Mouse (Mus musculus): Measurements from ENCODE around the gene Tcap. TPM values are rescaled to one million over a fixed set of nuclear protein-coding genes. Genes with fewer than 3 reads are reported as not detected.
"Not testable (repeated sequence)": the region's sequence is repeated elsewhere in the genome, so short reads cannot be mapped to it uniquely, and the experiment has no call there.

The Tcap gene
- polyA plus RNA-seq, 1 experiment from 2014 or later = 0.40 TPM

GRCm38 (mm10) chr11:98374266-98374665 is 9.3 kb upstream of the Tcap start:
- WGBS = 84% methylated on average over 8 of the region's 8 CpGs
- H3K27me3 ChIP-seq (ENCODE audit: low read depth, poor library complexity, severe bottlenecking) = no peaks in the 10 kb centered on the region
- no peaks in the 10 kb centered on the region for H3K9me3 ChIP-seq (replicated peaks)
- H3K4me3 ChIP-seq = no peak overlapping the region
- peaks cover 14% of the 10 kb centered on the region for H3K4me1 ChIP-seq
- H3K27ac ChIP-seq = no peak overlapping the region
- no peak for DNase-seq (ENCODE audit: low spot score)
- H3K36me3 ChIP-seq = peaks cover 61% of the 10 kb centered on the region

DNA sequence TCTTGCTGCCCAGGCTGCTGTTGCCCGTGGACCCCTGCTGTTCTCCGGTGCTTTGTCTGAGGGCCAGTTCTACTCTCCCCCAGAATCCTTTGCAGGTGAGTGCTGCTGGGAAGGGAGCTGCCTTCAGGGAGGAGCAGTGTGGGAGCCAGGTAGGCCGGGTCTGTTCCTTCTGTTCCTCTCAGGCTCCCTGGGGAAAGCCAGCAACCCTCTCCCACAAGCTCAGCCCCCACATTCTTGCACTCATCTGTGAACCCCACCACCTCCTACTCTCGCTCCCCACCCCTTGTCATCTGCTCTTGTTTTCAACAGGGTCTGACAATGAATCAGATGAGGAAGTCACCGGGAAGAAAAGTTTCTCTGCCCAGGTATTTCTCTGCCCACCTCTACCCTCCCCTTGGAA is 6.9 kb upstream of the Tcap start:
- H3K9me3 ChIP-seq (replicated peaks) = no peaks in the 10 kb centered on the region
- H3K27ac ChIP-seq = no peak overlapping the region
- peaks cover 86% of the 10 kb centered on the region for H3K36me3 ChIP-seq
- no peaks in the 10 kb centered on the region for H3K27me3 ChIP-seq (ENCODE audit: low read depth, poor library complexity, severe bottlenecking)
- no peak for DNase-seq (ENCODE audit: low spot score)
- WGBS = 74% methylated on average over 5 of the region's 5 CpGs
- no peak overlapping the region for H3K4me3 ChIP-seq
- peaks cover 4% of the 10 kb centered on the region for H3K4me1 ChIP-seq

GRCm38 (mm10) chr11:98377787-98378186 is 5.8 kb upstream of the Tcap start:
- H3K36me3 ChIP-seq = peaks cover 87% of the 10 kb centered on the region
- H3K9me3 ChIP-seq (replicated peaks) = no peaks in the 10 kb centered on the region
- no peaks in the 10 kb centered on the region for H3K4me1 ChIP-seq
- no peak overlapping the region for H3K27ac ChIP-seq
- no peaks in the 10 kb centered on the region for H3K27me3 ChIP-seq (ENCODE audit: low read depth, poor library complexity, severe bottlenecking)
- WGBS = 83% methylated on average over 11 of the region's 11 CpGs
- DNase-seq (ENCODE audit: low spot score) = no peak
- no peak overlapping the region for H3K4me3 ChIP-seq

- WGBS = 92% methylated on average over 7 of the region's 7 CpGs
- H3K27ac ChIP-seq = no peak overlapping the region
- DNase-seq (ENCODE audit: low spot score) = no peak
- peaks cover 75% of the 10 kb centered on the region for H3K36me3 ChIP-seq
- H3K4me3 ChIP-seq = no peak overlapping the region
- H3K27me3 ChIP-seq (ENCODE audit: low read depth, poor library complexity, severe bottlenecking) = peaks cover 15% of the 10 kb centered on the region
- H3K4me1 ChIP-seq = no peaks in the 10 kb centered on the region
- H3K9me3 ChIP-seq (replicated peaks) = no peaks in the 10 kb centered on the region
Measured at GRCm38 (mm10) chr11:98379379-98379778, 4.2 kb upstream of the Tcap start.

- Histone ChIP-seq H3K9me3 (replicated peaks) (no peaks in the 10 kb centered on the region), H3K36me3 (peaks cover 68% of the 10 kb centered on the region), H3K4me1 (no peaks in the 10 kb centered on the region), H3K27ac (no peak overlapping the region), H3K27me3 (ENCODE audit: low read depth, poor library complexity, severe bottlenecking) (peaks cover 22% of the 10 kb centered on the region), H3K4me3 (no peak overlapping the region)
- DNase-seq (ENCODE audit: low spot score) = no peak
- WGBS = 87% methylated on average over 6 of the region's 6 CpGs
Measured at GRCm38 (mm10) chr11:98380106-98380505, 3.5 kb upstream of the Tcap start.

DNA sequence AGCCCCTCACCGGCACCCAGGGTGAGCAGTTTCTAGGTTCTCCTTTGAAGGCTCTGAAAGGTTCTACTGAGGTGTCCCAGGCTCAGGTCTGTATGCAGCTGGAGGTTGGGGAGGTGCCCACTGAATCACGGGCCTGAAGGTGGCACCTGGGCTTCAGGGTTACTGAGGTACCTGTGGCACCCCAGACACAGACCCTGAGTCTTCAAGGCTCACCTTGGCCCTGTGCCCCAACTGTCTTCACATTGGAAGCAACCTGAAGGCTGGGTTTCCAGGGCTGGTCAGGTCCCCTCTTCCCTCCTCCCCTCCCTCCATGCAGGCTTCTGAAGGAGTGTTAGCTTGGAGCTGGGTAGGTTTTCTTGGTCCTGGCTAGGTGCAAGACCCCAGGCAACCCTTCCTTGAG is 2.0 kb upstream of the Tcap start:
- 86% methylated on average over 2 of the region's 2 CpGs for WGBS
- Histone ChIP-seq H3K4me1 (peaks cover 5% of the 10 kb centered on the region), H3K27ac (no peak overlapping the region), H3K36me3 (peaks cover 52% of the 10 kb centered on the region), H3K4me3 (no peak overlapping the region), H3K9me3 (replicated peaks) (no peaks in the 10 kb centered on the region), H3K27me3 (ENCODE audit: low read depth, poor library complexity, severe bottlenecking) (peaks cover 38% of the 10 kb centered on the region)
- no peak for DNase-seq (ENCODE audit: low spot score)

DNA sequence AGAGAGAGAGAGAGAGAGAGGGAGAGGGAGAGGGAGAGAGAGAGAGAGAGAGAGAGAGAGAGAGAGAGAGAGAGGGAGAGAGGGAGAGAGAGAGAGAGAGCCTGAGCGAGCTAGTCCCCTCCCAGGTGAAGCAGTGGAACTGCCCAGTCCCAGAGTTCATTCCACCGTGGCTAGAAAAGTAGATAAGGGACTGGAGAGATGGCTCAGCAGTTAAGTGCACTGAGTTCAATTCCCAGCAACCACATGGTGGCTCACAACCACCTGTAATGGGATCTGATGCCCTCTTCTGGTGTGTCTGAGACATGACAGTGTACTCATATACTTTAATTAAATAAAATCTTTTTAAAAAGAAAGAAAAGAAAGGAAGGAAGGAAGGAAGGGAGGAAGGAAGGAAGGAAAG is 1.2 kb upstream of the Tcap start:
- not testable (repeated sequence) for DNase-seq (ENCODE audit: low spot score); H3K4me1 ChIP-seq; H3K27ac ChIP-seq; H3K9me3 ChIP-seq (replicated peaks); H3K4me3 ChIP-seq
- Histone ChIP-seq H3K27me3 (ENCODE audit: low read depth, poor library complexity, severe bottlenecking) (peaks cover 45% of the 10 kb centered on the region), H3K36me3 (peaks cover 45% of the 10 kb centered on the region)
- WGBS = 49% methylated on average over 2 of the region's 2 CpGs

DNA sequence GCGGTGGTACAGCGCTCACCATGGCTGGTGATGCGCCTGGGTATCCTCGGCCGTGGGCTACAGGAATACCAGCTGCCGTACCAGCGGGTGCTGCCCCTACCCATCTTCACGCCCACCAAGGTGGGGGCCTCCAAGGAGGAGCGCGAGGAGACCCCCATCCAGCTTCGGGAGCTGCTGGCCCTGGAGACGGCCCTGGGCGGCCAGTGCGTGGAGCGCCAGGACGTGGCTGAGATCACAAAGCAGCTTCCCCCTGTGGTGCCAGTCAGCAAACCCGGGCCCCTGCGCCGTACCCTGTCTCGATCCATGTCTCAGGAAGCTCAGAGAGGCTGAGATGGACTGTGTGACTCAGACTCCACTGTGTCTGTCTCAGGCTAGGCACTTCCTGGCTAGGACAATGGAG is 605 bp downstream of the Tcap start:
- Histone ChIP-seq H3K27ac (no peak overlapping the region), H3K4me1 (peaks cover 12% of the 10 kb centered on the region)
- 67% methylated on average over 20 of the region's 20 CpGs for WGBS

DNA sequence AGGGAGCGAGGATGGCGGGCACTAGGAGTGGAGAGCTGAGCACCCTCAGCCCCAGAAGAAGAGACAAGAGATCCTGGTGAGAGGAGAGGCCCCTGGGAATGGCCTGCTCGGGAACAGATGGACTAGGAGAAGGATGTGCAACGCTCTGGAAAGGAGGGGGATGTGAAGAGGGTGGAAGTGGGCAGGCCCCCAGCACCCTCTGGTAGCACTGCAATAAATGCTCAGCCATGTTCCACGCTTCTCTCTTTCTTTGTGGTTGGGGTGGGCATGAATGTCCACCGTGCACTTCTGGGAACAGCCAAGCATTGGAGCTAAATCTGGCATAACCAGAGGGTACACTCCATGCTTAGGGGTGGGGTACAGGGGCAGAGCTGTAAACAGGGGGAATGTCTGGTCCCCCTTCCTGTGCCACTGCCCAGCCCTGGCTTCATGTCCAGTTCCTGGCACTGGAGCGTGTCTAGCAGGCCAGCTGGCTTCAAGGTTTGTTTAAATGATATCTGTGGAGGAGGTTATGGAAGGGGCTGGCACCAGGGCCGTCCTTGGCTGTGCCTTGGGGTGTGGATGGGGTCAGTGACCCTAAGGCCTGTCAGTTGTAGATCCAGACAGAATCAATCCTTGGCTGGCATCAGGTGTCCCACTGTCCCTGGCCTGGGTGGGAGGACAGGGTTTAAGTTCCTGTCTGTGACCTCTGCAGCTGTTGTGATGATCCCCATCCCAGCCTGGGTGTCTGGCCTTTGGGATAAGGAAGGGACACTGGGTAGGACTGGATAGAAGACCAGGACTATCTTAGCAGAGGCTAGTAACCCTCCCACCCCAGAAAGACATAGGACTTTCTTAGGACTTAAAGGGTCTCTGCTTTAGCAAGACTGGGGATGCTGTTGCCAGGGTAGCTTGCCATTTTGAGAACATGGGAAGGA is 1.4 kb downstream of the Tcap start:
- no peaks in the 10 kb centered on the region for H3K9me3 ChIP-seq (replicated peaks)
- H3K4me3 ChIP-seq = no peak overlapping the region
- DNase-seq (ENCODE audit: low spot score) = no peak
- H3K4me1 ChIP-seq = peaks cover 12% of the 10 kb centered on the region
- no peak overlapping the region for H3K27ac ChIP-seq
- 66% methylated on average over 8 of the region's 8 CpGs for WGBS
- peaks cover 71% of the 10 kb centered on the region for H3K27me3 ChIP-seq (ENCODE audit: low read depth, poor library complexity, severe bottlenecking)
- peaks cover 19% of the 10 kb centered on the region for H3K36me3 ChIP-seq

More for the DNA sequence above, 605 bp downstream of the Tcap start:
- Histone ChIP-seq H3K36me3 (peaks cover 27% of the 10 kb centered on the region), H3K9me3 (replicated peaks) (no peaks in the 10 kb centered on the region), H3K4me3 (no peak overlapping the region), H3K27me3 (ENCODE audit: low read depth, poor library complexity, severe bottlenecking) (peaks cover 63% of the 10 kb centered on the region)
- DNase-seq (ENCODE audit: low spot score) = no peak

DNA sequence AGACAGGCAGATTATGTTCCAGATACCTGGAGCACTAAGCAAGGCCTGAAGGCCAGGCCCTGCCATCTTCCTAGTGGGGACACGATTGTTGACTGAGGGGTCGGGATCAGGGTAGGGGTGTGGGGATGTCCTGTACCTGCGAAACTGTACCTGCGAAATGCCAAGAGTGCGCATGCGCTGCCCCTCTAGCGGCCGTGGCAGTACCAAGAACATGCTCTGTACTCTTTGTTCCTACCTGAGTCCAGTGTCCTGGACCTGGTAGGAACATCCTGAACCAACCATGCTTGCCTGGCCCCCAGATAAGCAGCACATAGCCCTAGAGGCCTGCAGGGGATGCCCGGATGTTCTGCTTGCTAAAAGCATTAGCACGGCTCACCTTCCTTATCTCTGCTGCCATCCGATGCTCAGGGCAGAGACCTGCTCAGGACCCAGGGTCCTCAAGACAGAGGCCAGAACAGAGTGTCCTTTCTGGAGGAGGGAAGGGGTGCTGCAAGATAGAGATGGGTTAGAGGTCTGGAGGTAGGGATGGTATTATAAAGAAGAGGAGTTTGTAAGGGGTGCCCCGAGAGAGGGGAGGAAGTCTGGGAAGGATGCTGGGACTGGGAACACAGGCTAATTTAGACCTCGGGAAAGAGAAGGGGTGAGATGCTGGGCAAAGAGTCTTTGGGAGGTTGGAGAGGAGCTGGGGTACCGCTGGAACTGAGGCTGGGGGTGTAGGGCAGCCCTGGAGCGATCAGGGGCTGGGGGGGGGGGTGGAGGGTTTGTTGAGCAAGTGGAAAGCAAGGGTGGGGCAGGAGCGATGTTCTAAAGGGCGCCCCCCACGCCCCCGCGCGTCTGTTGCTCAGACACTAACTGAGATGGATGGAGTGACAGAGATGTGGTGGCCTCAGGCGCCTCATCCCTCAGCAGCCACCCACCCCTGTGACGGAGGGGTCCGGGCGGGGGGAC is 2.3 kb downstream of the Tcap start, which contains the start of gene Pnmt:
Gene Pnmt, plus strand, starts transcription at position 813 of the 948 bp plus-strand sequence.
- no peak for DNase-seq (ENCODE audit: low spot score)
- 0 out of 2 replicates have a peak within 1 kb of the TSS, but pooled peaks have one; percentile 27 for H3K27ac ChIP-seq
- H3K9me3 ChIP-seq (replicated peaks) = no peaks in the 10 kb centered on the region
- H3K4me3 ChIP-seq = peak within 1 kb of the TSS; percentile 15
- peaks cover 10% of the 10 kb centered on the region for H3K36me3 ChIP-seq
- 48% methylated on average over 25 of the region's 25 CpGs for WGBS
- peaks cover 80% of the 10 kb centered on the region for H3K27me3 ChIP-seq (ENCODE audit: low read depth, poor library complexity, severe bottlenecking)
- H3K4me1 ChIP-seq = peaks cover 15% of the 10 kb centered on the region

GRCm38 (mm10) chr11:98386596-98386995 is 3.0 kb downstream of the Tcap start:
- H3K27me3 ChIP-seq (ENCODE audit: low read depth, poor library complexity, severe bottlenecking) = peaks cover 87% of the 10 kb centered on the region
- 0 out of 2 replicates have a peak overlapping the region, but pooled peaks have one; percentile 27 for H3K27ac ChIP-seq
- DNase-seq (ENCODE audit: low spot score) = peak; percentile 49
- peak overlapping the region; percentile 15 for H3K4me3 ChIP-seq
- no peaks in the 10 kb centered on the region for H3K9me3 ChIP-seq (replicated peaks)
- peaks cover 17% of the 10 kb centered on the region for H3K4me1 ChIP-seq
- 17% methylated on average over 24 of the region's 24 CpGs for WGBS
- H3K36me3 ChIP-seq = peaks cover 3% of the 10 kb centered on the region; the same call in 1 of the 2 replicates

GRCm38 (mm10) chr11:98387056-98387577 is 3.5 kb downstream of the Tcap start:
- H3K4me1 ChIP-seq = peaks cover 23% of the 10 kb centered on the region
- no peaks in the 10 kb centered on the region for H3K9me3 ChIP-seq (replicated peaks)
- peak overlapping the region; percentile 15 for H3K4me3 ChIP-seq
- H3K27me3 ChIP-seq (ENCODE audit: low read depth, poor library complexity, severe bottlenecking) = peaks cover 92% of the 10 kb centered on the region
- no peak overlapping the region for H3K27ac ChIP-seq
- H3K36me3 ChIP-seq = no peaks in the 10 kb centered on the region
- no peak for DNase-seq (ENCODE audit: low spot score)
- WGBS = 49% methylated on average over 14 of the region's 14 CpGs

Measured in limb, embryonic 10.5 days (tissue).